Mouse (Mus musculus) myocyte (in vitro differentiated cells): ENCODE results near the gene Pkd2l1. TPM values are rescaled to one million over a fixed set of nuclear protein-coding genes. Genes with fewer than 3 reads are reported as not detected.

Experiments used
- H3K27me3 ChIP-seq: one replicate; pipeline ENCODE4 v1.6.1; 2011; ENCODE audit not compliant: control insufficient read depth, insufficient read depth, insufficient read length
- H3K36me3 ChIP-seq: one replicate; pipeline ENCODE4 v1.6.1; 2011; ENCODE audit not compliant: control insufficient read depth, insufficient read depth
- H3K4me2 ChIP-seq: one replicate; pipeline ENCODE4 v1.6.1; 2011; ENCODE audit warnings: low read depth, control low read depth
- H3K4me3 ChIP-seq: one replicate; pipeline ENCODE4 v1.5.1; 2011; ENCODE audit warnings: mild to moderate bottlenecking, control low read depth, moderate library complexity
- H3K79me2 ChIP-seq: one replicate; pipeline ENCODE4 v1.6.1; 2011; ENCODE audit not compliant: control insufficient read depth, insufficient read depth
- H3ac ChIP-seq: one replicate; pipeline ENCODE4 v1.6.1; 2011; ENCODE audit not compliant: control insufficient read depth, insufficient read length
- CEBPB ChIP-seq: IDR thresholded peaks from 2 replicates; pipeline ENCODE4 v1.6.1; 2011; ENCODE audit warnings: mild to moderate bottlenecking, moderate library complexity; ENCODE audit not compliant: poor library complexity, insufficient read depth, severe bottlenecking
- E2F4 ChIP-seq: IDR thresholded peaks from one replicate; pipeline ENCODE4 v1.6.1; 2011; ENCODE audit warnings: mild to moderate bottlenecking, control low read depth, moderate library complexity; ENCODE audit not compliant: insufficient read depth
- MAX ChIP-seq: IDR thresholded peaks from one replicate; pipeline ENCODE4 v1.6.1; 2011; ENCODE audit warnings: low read depth, mild to moderate bottlenecking, control low read depth
- MYOD1 ChIP-seq, 3 experiments: IDR thresholded peaks; one replicate each; pipeline ENCODE4 v1.6.1; 2011; ENCODE audit warnings: control low read depth in 2 of 3, low read depth in 2 of 3, mild to moderate bottlenecking in 2 of 3, moderate library complexity in 1 of 3; ENCODE audit not compliant: insufficient read length in 2 of 3, control insufficient read depth in 1 of 3
- MYOG ChIP-seq, 3 experiments: IDR thresholded peaks; one replicate each; pipeline ENCODE4 v1.6.1; 2011; ENCODE audit warnings: control low read depth in 2 of 3, low read depth in 2 of 3, mild to moderate bottlenecking in 2 of 3; ENCODE audit not compliant: insufficient read length in 2 of 3, control insufficient read depth in 1 of 3, insufficient read depth in 1 of 3
- POLR2A ChIP-seq: IDR thresholded peaks from one replicate; pipeline ENCODE4 v1.6.1; 2011; ENCODE audit warnings: low read depth, mild to moderate bottlenecking, control low read depth, moderate library complexity; ENCODE audit not compliant: insufficient read length
- POLR2AphosphoS2 ChIP-seq: IDR thresholded peaks from one replicate; pipeline ENCODE4 v1.6.1; 2011; ENCODE audit warnings: low read depth, control low read depth; ENCODE audit not compliant: insufficient read length
- REST ChIP-seq: IDR thresholded peaks from one replicate; pipeline ENCODE4 v1.6.1; 2011; ENCODE audit warnings: mild to moderate bottlenecking, control low read depth, moderate library complexity; ENCODE audit not compliant: insufficient read depth, insufficient read length
- SRF ChIP-seq: IDR thresholded peaks from one replicate; pipeline ENCODE4 v1.6.1; 2011; ENCODE audit warnings: low read depth; ENCODE audit not compliant: control insufficient read depth, insufficient read length
- TCF12 ChIP-seq: IDR thresholded peaks from one replicate; pipeline ENCODE4 v1.6.1; 2011; ENCODE audit warnings: mild to moderate bottlenecking, control low read depth; ENCODE audit not compliant: poor library complexity, insufficient read depth, severe bottlenecking
- TCF3 ChIP-seq: IDR thresholded peaks from one replicate; pipeline ENCODE4 v1.6.1; 2011; ENCODE audit warnings: low read depth, control low read depth; ENCODE audit not compliant: insufficient read length
- USF1 ChIP-seq: IDR thresholded peaks from one replicate; pipeline ENCODE4 v1.6.1; 2011; ENCODE audit warnings: low read depth, mild to moderate bottlenecking, control low read depth, moderate library complexity
- polyA plus RNA-seq: library from polyadenylated mRNA; unstranded; fragments of >200 nt; fragmentation: generic; extraction: Trizol; gene quantifications from one replicate; pipeline ENCODE4 v1.2.1, GENCODE M21; 2012; ENCODE audit warnings: missing spikeins

Pkd2l1 gene
- polyA plus RNA-seq = not detected

GRCm38 (mm10) chr19:44192342-44192741 lies at the start of gene Pkd2l1:
Gene Pkd2l1, minus strand, starts transcription at chr19:44192442.
- H3K79me2 ChIP-seq = no peaks in the 10 kb centered on the region
- no peak within 1 kb of the TSS for H3K4me2 ChIP-seq
- H3K4me3 ChIP-seq = no peak within 1 kb of the TSS
- H3ac ChIP-seq = no peak within 1 kb of the TSS
- no peak for TF ChIP-seq MYOG (IDR thresholded peaks at IDR 0.05; ENCODE audit: control insufficient read depth in 1 of 3, insufficient read depth in 1 of 3, insufficient read length in 2 of 3, low read depth in 2 of 3)
- TF ChIP-seq REST = no peak
- no peak for TF ChIP-seq USF1
- TF ChIP-seq E2F4 = no peak
- no peak for TF ChIP-seq CEBPB
- no peak for TF ChIP-seq POLR2AphosphoS2
- no peak for TF ChIP-seq TCF3
- no peak for TF ChIP-seq SRF
- TF ChIP-seq TCF12 = no peak
- no peak for TF ChIP-seq MYOD1 (IDR thresholded peaks at IDR 0.05; ENCODE audit: control insufficient read depth in 1 of 3, insufficient read length in 2 of 3, low read depth in 2 of 3)
- no peak for TF ChIP-seq MAX
- TF ChIP-seq POLR2A = no peak
- no peaks in the 10 kb centered on the region for H3K36me3 ChIP-seq
- peaks cover 41% of the 10 kb centered on the region for H3K27me3 ChIP-seq

DNA sequence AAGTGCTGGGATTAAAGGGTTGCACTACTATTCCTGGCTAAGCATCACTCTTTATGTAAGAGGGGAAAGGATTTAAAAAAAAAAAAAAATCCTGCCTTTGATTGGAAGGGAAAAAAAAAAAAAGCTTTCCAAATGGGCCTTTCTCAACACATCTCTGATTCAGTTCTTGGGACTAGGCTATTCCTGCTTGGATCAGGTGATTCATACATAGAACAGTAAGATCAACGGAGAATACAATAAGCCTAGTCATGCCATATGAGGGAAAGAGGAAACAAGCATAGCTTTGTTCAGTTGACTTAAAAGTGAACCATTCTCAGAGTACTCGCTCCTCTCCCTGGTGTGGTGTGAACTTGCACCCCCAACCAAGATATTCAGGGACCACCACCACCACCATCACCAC lies 46.7 kb upstream of the Pkd2l1 start:
- Histone ChIP-seq H3K79me2 (no peaks in the 10 kb centered on the region), H3K4me2 (no peak overlapping the region), H3K4me3 (no peak overlapping the region), H3ac (no peak overlapping the region), H3K27me3 (no peaks in the 10 kb centered on the region), H3K36me3 (no peaks in the 10 kb centered on the region)
- no peak for TF ChIP-seq POLR2A

DNA sequence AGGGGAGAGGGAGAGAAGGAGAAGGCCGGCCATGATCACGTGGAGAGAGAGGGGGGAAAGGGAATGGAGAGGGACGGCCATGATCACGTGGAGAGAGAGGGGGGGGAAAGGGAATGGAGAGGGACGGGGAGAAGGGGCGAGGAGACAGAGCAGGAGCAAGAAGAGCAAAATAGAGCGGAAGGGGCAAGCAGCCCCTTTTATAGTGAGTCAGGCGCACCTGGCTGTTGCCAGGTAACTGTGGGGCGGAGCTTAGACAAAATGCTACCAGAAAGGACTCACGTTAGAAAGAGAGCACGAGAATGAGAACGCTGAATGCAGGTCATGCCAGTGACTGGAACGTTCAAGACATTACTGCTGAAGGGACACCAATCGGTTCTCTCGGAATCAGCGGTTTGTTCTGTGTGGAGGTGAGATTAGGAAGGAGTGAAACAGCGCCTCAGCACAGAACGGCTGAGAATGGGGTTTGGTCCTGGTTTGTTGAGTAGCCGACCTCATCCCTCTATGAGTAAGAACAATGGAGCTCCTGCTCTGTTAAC lies 45.3 kb upstream of the Pkd2l1 start:
- Histone ChIP-seq H3K27me3 (no peaks in the 10 kb centered on the region), H3K4me2 (no peak overlapping the region), H3K36me3 (no peaks in the 10 kb centered on the region), H3K4me3 (no peak overlapping the region), H3K79me2 (no peaks in the 10 kb centered on the region), H3ac (no peak overlapping the region)
- no peak for TF ChIP-seq MYOG (IDR thresholded peaks at IDR 0.05; ENCODE audit: control insufficient read depth in 1 of 3, insufficient read depth in 1 of 3, insufficient read length in 2 of 3, low read depth in 2 of 3)
- no peak for TF ChIP-seq E2F4
- no peak for TF ChIP-seq MAX
- TF ChIP-seq REST = no peak
- no peak for TF ChIP-seq SRF
- no peak for TF ChIP-seq CEBPB
- TF ChIP-seq TCF3 = no peak
- no peak for TF ChIP-seq USF1
- no peak for TF ChIP-seq POLR2AphosphoS2
- TF ChIP-seq TCF12 = no peak
- no peak for TF ChIP-seq MYOD1 (IDR thresholded peaks at IDR 0.05; ENCODE audit: control insufficient read depth in 1 of 3, insufficient read length in 2 of 3, low read depth in 2 of 3)
- TF ChIP-seq POLR2A = no peak

- Histone ChIP-seq H3K4me2 (no peak overlapping the region), H3ac (no peak overlapping the region)
- TF ChIP-seq USF1 (no peak), SRF (no peak)
Measured at GRCm38 (mm10) chr19:44231608-44232151, 39.4 kb upstream of the Pkd2l1 start.

DNA sequence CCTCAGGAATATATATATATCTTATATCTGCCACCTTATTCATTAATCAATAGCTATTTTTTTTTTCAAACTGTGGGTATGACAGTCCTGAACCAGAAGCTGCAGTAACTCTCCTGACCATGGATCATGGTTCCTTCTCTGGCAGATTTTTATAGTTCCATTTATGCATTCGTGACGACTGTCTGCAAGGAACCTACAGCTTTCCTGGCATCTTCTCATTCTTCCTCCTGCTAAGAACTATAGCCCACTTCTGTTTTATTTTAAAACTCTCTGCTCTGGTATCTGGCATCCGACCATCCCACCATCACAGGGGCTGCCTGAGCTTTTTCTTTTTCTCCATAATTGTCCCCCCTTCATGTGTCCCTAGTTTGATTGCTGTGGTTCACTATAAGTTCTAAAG lies 38.0 kb upstream of the Pkd2l1 start:
- no peak overlapping the region for H3ac ChIP-seq
- H3K79me2 ChIP-seq = no peaks in the 10 kb centered on the region
- H3K36me3 ChIP-seq = no peaks in the 10 kb centered on the region
- H3K4me3 ChIP-seq = no peak overlapping the region
- H3K4me2 ChIP-seq = no peak overlapping the region
- H3K27me3 ChIP-seq = no peaks in the 10 kb centered on the region
- TF ChIP-seq MAX = no peak
- no peak for TF ChIP-seq MYOG (IDR thresholded peaks at IDR 0.05; ENCODE audit: control insufficient read depth in 1 of 3, insufficient read depth in 1 of 3, insufficient read length in 2 of 3, low read depth in 2 of 3)
- TF ChIP-seq TCF12 = no peak
- TF ChIP-seq MYOD1 (IDR thresholded peaks at IDR 0.05; ENCODE audit: control insufficient read depth in 1 of 3, insufficient read length in 2 of 3, low read depth in 2 of 3) = no peak
- TF ChIP-seq TCF3 = no peak
- no peak for TF ChIP-seq CEBPB
- no peak for TF ChIP-seq POLR2A
- TF ChIP-seq REST = no peak
- TF ChIP-seq USF1 = no peak
- no peak for TF ChIP-seq POLR2AphosphoS2
- TF ChIP-seq E2F4 = no peak
- TF ChIP-seq SRF = no peak

More at GRCm38 (mm10) chr19:44231608-44232151, 39.4 kb upstream of the Pkd2l1 start:
- no peaks in the 10 kb centered on the region for H3K79me2 ChIP-seq
- no peak overlapping the region for H3K4me3 ChIP-seq
- H3K36me3 ChIP-seq = no peaks in the 10 kb centered on the region
- no peaks in the 10 kb centered on the region for H3K27me3 ChIP-seq
